27 mouse cellular contexts compared by ENCODE assay signal in the genomic region with DNA sequence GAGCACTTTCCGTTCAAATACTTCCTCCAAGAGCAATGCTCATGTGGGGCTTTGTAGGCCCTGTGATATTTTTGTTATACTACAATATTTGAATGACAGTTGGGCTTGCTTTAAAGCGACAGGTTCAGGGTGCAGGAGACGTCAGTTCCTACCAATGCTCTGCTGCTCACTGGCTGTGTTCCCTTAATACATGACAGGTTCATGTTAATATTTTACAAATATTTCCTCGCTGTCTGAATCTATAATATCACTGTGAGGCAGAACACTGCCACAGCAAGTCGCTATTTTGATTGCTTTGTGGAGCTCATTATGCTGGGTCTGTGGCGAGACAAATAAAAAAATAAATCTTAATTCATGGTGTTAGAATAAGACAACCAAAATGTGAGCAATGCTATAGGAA. TPM values are rescaled to one million over a fixed set of nuclear protein-coding genes. Genes with fewer than 3 reads are reported as not detected.
DNase-seq lines count a peak whose midpoint lies in the region; ATAC-seq and TF ChIP-seq lines count a peak whose summit lies in the region.
"Had no signal": no experiment of that assay in that cellular context is flagged by ENCODE, and none has a peak within 500 bp of the region (broad histone marks: within the 10 kb centered on the region; RNA-seq: fewer than 3 reads in every experiment).

No protein-coding gene starts in this region.

- WGBS in kidney, embryonic 14.5 days, result 56% methylated on average over 6 of the region's 6 CpGs
- 39% methylated on average over 6 of the region's 6 CpGs for WGBS in spleen, adult 2 months

- H3K9ac ChIP-seq in kidney, embryonic 14.5 days (ENCODE audit: low read depth, low read length), result no peak overlapping the region
- H3K9ac ChIP-seq: embryonic facial prominence, embryonic 13.5 days; forebrain, embryonic 12.5 days; forebrain, embryonic 15.5 days; heart, embryonic 13.5 days; hindbrain, embryonic 12.5 days had no signal

- no peak overlapping the region for H3K4me3 ChIP-seq in kidney, embryonic 14.5 days (ENCODE audit: low read length)
- H3K4me3 ChIP-seq in spleen, adult 2 months (ENCODE audit: extremely low read depth, insufficient read depth, insufficient read length), result no peak overlapping the region
- H3K4me3 ChIP-seq: embryonic facial prominence, embryonic 10.5 days; embryonic facial prominence, embryonic 13.5 days; erythroblast, embryonic 14.5 days; forebrain, embryonic 12.5 days; forebrain, embryonic 15.5 days; heart, adult 2 months; heart, embryonic 10.5 days; heart, embryonic 13.5 days; hindbrain, embryonic 12.5 days had no signal

- DNase-seq in heart, adult 11 months, result peak; percentile 54
- DNase-seq in heart, postnatal 36 days, result no peak
- peak; percentile 52 for DNase-seq in kidney, adult 9 months
- no peak for DNase-seq in kidney, adult 11 months
- DNase-seq in kidney, postnatal 36 days, result peak; percentile 8 to 15
- DNase-seq in spleen, adult 2 months (ENCODE audit: low read depth in 1 of 2, low spot score in 2 of 2), result no peak
- DNase-seq in spleen, postnatal 4 days (ENCODE audit: low spot score in 2 of 2), result no peak
- DNase-seq: adrenal gland, adult 8-10 months; adrenal gland, postnatal 25 days; cerebellum, adult 11-12 months; cerebellum, adult 8-10 months; cerebellum, postnatal 36 days; embryo, embryonic 11 days; gastrocnemius, postnatal 25 days; heart, adult 2 months; heart, postnatal 14 days had no signal

- no peak for TF ChIP-seq CTCF in spleen, adult 2 months (IDR thresholded peaks at IDR 0.05; ENCODE audit: extremely low read depth, insufficient read depth, insufficient read length, insufficient replicate concordance)

- no peak overlapping the region for H3K4me2 ChIP-seq in kidney, embryonic 14.5 days (replicated peaks; ENCODE audit: low read depth, low read length)
- H3K4me2 ChIP-seq: embryonic facial prominence, embryonic 13.5 days; forebrain, embryonic 12.5 days; forebrain, embryonic 15.5 days; heart, embryonic 13.5 days; hindbrain, embryonic 12.5 days had no signal

- intact Hi-C loops in heart, postnatal 36 days (cut with DNase I), result no loop called here

- no peaks in the 10 kb centered on the region for H3K9me3 ChIP-seq in kidney, embryonic 14.5 days (ENCODE audit: control insufficient read depth, low read length)
- H3K9me3 ChIP-seq: embryonic facial prominence, embryonic 10.5 days; embryonic facial prominence, embryonic 13.5 days; forebrain, embryonic 12.5 days; forebrain, embryonic 15.5 days; heart, embryonic 10.5 days; heart, embryonic 13.5 days; hindbrain, embryonic 12.5 days had no signal

- H3K27me3 ChIP-seq in kidney, embryonic 14.5 days (ENCODE audit: control insufficient read depth, insufficient read depth, low read length), result no peaks in the 10 kb centered on the region
- H3K27me3 ChIP-seq in spleen, adult 2 months (ENCODE audit: control insufficient read depth, insufficient read depth, low read length), result no peaks in the 10 kb centered on the region
- H3K27me3 ChIP-seq: embryonic facial prominence, embryonic 13.5 days; forebrain, embryonic 12.5 days; forebrain, embryonic 15.5 days; heart, embryonic 13.5 days; hindbrain, embryonic 12.5 days had no signal

- no peak for ATAC-seq in kidney, embryonic 14.5 days (ENCODE audit: low FRiP score, low TSS enrichment)
- ATAC-seq: activated CD4-positive, CD25-positive, alpha-beta regulatory T cell, adult 4 months; forebrain, embryonic 15.5 days had no signal

- no peak for TF ChIP-seq POLR2A in spleen, adult 2 months (IDR thresholded peaks at IDR 0.05; ENCODE audit: low read depth, low read length)

- 0 out of 2 replicates have a peak, but pooled peaks cover 3% of the 10 kb centered on the region for H3K4me1 ChIP-seq in kidney, embryonic 14.5 days (ENCODE audit: control insufficient read depth, insufficient read depth, low read length)
- peaks cover 7% of the 10 kb centered on the region; the same call in 1 of the 2 replicates for H3K4me1 ChIP-seq in spleen, adult 2 months (ENCODE audit: control insufficient read depth, insufficient read depth, insufficient read length)
- H3K4me1 ChIP-seq: forebrain, embryonic 12.5 days; heart, embryonic 10.5 days; heart, embryonic 13.5 days; hindbrain, embryonic 12.5 days had no signal

- H3K27ac ChIP-seq in kidney, embryonic 14.5 days (ENCODE audit: low read depth, low read length), result no peak overlapping the region
- H3K27ac ChIP-seq in spleen, adult 2 months (ENCODE audit: insufficient read depth, low read length), result peak overlapping the region; percentile 87; the same call in 1 of the 2 replicates
- H3K27ac ChIP-seq: embryonic facial prominence, embryonic 10.5 days; embryonic facial prominence, embryonic 13.5 days; forebrain, embryonic 12.5 days; forebrain, embryonic 15.5 days; heart, adult 2 months; heart, embryonic 10.5 days; heart, embryonic 13.5 days; hindbrain, embryonic 12.5 days had no signal

- no peaks in the 10 kb centered on the region for H3K36me3 ChIP-seq in kidney, embryonic 14.5 days (ENCODE audit: control insufficient read depth, insufficient read depth, low read length)
- no peaks in the 10 kb centered on the region for H3K36me3 ChIP-seq in spleen, adult 2 months (ENCODE audit: control insufficient read depth, insufficient read depth, low read length)
- H3K36me3 ChIP-seq: embryonic facial prominence, embryonic 10.5 days; embryonic facial prominence, embryonic 13.5 days; forebrain, embryonic 12.5 days; forebrain, embryonic 15.5 days; heart, embryonic 10.5 days; heart, embryonic 13.5 days; hindbrain, embryonic 12.5 days had no signal

RNA-seq across cellular contexts. Expression of gene Pou2af1, which starts 2.3 kb away (rescaled TPM):
- under 1 TPM; 0.35 to 0.50 TPM for total RNA-seq in heart, postnatal 36 days (2021)
- polyA plus RNA-seq in kidney, embryonic 14.5 days (2014; fragmentation: Nextera tagmentation; extraction: Ambion mirVana), result not detected in 2 replicates
- polyA plus RNA-seq in spleen, adult 2 months (2012; rRNA removed), result 171 and 264 TPM in 2 replicates
- total RNA-seq: gastrocnemius, adult 8-10 months had no signal
- polyA plus RNA-seq: embryonic facial prominence, embryonic 10.5 days; forebrain, embryonic 12.5 days; forebrain, embryonic 15.5 days; heart, embryonic 13.5 days; hindbrain, embryonic 12.5 days had no signal

RNA-seq across cellular contexts. Expression of gene Gm32742, which starts 45.9 kb away (rescaled TPM):
- total RNA-seq in heart, postnatal 36 days (2021), result not detected
- polyA plus RNA-seq in kidney, embryonic 14.5 days (2014; fragmentation: Nextera tagmentation; extraction: Ambion mirVana), result 0.04 TPM in 1 of 2 replicates, not detected in the other
- 0.02 and 0.06 TPM in 2 replicates for polyA plus RNA-seq in spleen, adult 2 months (2012; rRNA removed)
- total RNA-seq: adrenal gland, adult 8-10 months; adrenal gland, postnatal 25 days; gastrocnemius, adult 8-10 months; gastrocnemius, postnatal 25 days; heart, adult 2 months; heart, postnatal 14 days had no signal
- polyA plus RNA-seq: activated CD4-positive, CD25-positive, alpha-beta regulatory T cell, adult 4 months; erythroblast, embryonic 14.5 days; forebrain, embryonic 15.5 days; heart, embryonic 10.5 days had no signal

Comparison
In these comparisons a context has a peak if more than half of its experiments do, and no peak if none do; other contexts are left out.
1. DNase-seq: peak in heart, adult 11 months (single experiment), kidney, adult 9 months (single experiment) and kidney, postnatal 36 days (2 of 2); none in heart, postnatal 36 days (0 of 2), kidney, adult 11 months (single experiment), spleen, adult 2 months (0 of 2) and spleen, postnatal 4 days (0 of 2).
2. RNA of gene Pou2af1, which starts 2.3 kb away (polyA plus RNA-seq): 171 to 264 TPM in spleen, adult 2 months; not detected in kidney, embryonic 14.5 days; every median in the first group is over 100 times any median in the second.